In genomic region chr17:80728062-80728858, GRCm38 (mm10) we compare ENCODE assay signal across 8 mouse cellular contexts. TPM values are rescaled to one million over a fixed set of nuclear protein-coding genes. Genes with fewer than 3 reads are reported as not detected.
DNase-seq lines count a peak whose midpoint lies in the region; ATAC-seq lines count a peak whose summit lies in the region.

Gene Map4k3 (minus strand): TSS chr17:80728485.

- H3K27me3 ChIP-seq in erythroblast, embryonic 14.5 days (ENCODE audit: control insufficient read depth), result peaks cover 30% of the 10 kb centered on the region
- H3K27me3 ChIP-seq in embryonic facial prominence, embryonic 13.5 days, result no peaks in the 10 kb centered on the region
- H3K27me3 ChIP-seq in kidney, embryonic 14.5 days (ENCODE audit: control insufficient read depth, insufficient read depth, low read length), result no peaks in the 10 kb centered on the region

- H3K4me1 ChIP-seq in erythroblast, embryonic 14.5 days (ENCODE audit: control insufficient read depth), result peaks cover 12% of the 10 kb centered on the region
- peaks cover 25% of the 10 kb centered on the region for H3K4me1 ChIP-seq in embryonic facial prominence, embryonic 13.5 days
- H3K4me1 ChIP-seq in kidney, embryonic 14.5 days (ENCODE audit: control insufficient read depth, insufficient read depth, low read length), result peaks cover 15% of the 10 kb centered on the region

- 1% methylated on average over 52 of the region's 64 CpGs for WGBS in embryonic facial prominence, embryonic 13.5 days
- WGBS in kidney, embryonic 14.5 days, result under 1% methylated on average over 63 of the region's 64 CpGs

- H3K27ac ChIP-seq in embryonic facial prominence, embryonic 13.5 days, result peak within 1 kb of the TSS; percentile 96
- peak within 1 kb of the TSS; percentile 97 for H3K27ac ChIP-seq in kidney, embryonic 14.5 days (ENCODE audit: low read depth, low read length)

- ATAC-seq in erythroblast, adult 5-6 weeks (replicated peaks; ENCODE audit: low FRiP score, poor library complexity, severe bottlenecking), result no peak
- peak; percentile 95 for ATAC-seq in embryonic facial prominence, embryonic 13.5 days (ENCODE audit: insufficient number of reproducible peaks, insufficient read depth, low FRiP score, low TSS enrichment, low read depth)
- ATAC-seq in kidney, embryonic 14.5 days (ENCODE audit: low FRiP score, low TSS enrichment), result peak; percentile 93
- peak; percentile 51 for ATAC-seq in monocyte, adult 5-6 weeks (replicated peaks; ENCODE audit: insufficient number of reproducible peaks, low FRiP score, low TSS enrichment, poor library complexity, severe bottlenecking)

- H3K4me2 ChIP-seq in embryonic facial prominence, embryonic 13.5 days, result peak within 1 kb of the TSS; percentile 78
- peak within 1 kb of the TSS; percentile 75 for H3K4me2 ChIP-seq in kidney, embryonic 14.5 days (replicated peaks; ENCODE audit: low read depth, low read length)

- peak; percentile 84 to 89 for DNase-seq in heart, adult 9 months (ENCODE audit: low spot score in 2 of 2)
- peak; percentile 81 for DNase-seq in liver
- peak; percentile 66 to 76 for DNase-seq in spleen, postnatal 36 days (ENCODE audit: low spot score in 2 of 2)

- H3K4me3 ChIP-seq in erythroblast, embryonic 14.5 days (replicated peaks), result peak within 1 kb of the TSS; percentile 67
- peak within 1 kb of the TSS; percentile 97 for H3K4me3 ChIP-seq in embryonic facial prominence, embryonic 13.5 days
- H3K4me3 ChIP-seq in kidney, embryonic 14.5 days (ENCODE audit: low read length), result peak within 1 kb of the TSS; percentile 87

- H3K9me3 ChIP-seq in erythroblast, embryonic 14.5 days (ENCODE audit: control insufficient read depth, low read length), result no peaks in the 10 kb centered on the region
- no peaks in the 10 kb centered on the region for H3K9me3 ChIP-seq in embryonic facial prominence, embryonic 13.5 days
- H3K9me3 ChIP-seq in kidney, embryonic 14.5 days (ENCODE audit: control insufficient read depth, low read length), result no peaks in the 10 kb centered on the region

- peak within 1 kb of the TSS; percentile 97 for H3K9ac ChIP-seq in embryonic facial prominence, embryonic 13.5 days
- peak within 1 kb of the TSS; percentile 97 for H3K9ac ChIP-seq in kidney, embryonic 14.5 days (ENCODE audit: low read depth, low read length)

- H3K36me3 ChIP-seq in erythroblast, embryonic 14.5 days (ENCODE audit: control insufficient read depth), result no peaks in the 10 kb centered on the region
- H3K36me3 ChIP-seq in embryonic facial prominence, embryonic 13.5 days, result no peaks in the 10 kb centered on the region
- no peaks in the 10 kb centered on the region for H3K36me3 ChIP-seq in kidney, embryonic 14.5 days (ENCODE audit: control insufficient read depth, insufficient read depth, low read length)

RNA-seq across cellular contexts. Expression of gene Map4k3, which starts in this region (rescaled TPM):
- polyA plus RNA-seq in erythroblast, embryonic 14.5 days (2012), result 0.02 TPM in 1 of 2 replicates, not detected in the other
- total RNA-seq in erythroblast, adult 5-6 weeks (2015; ENCODE audit: low replicate concordance), result 0.38 and 1.3 TPM in 2 replicates
- 0.60 and 1.4 TPM in 2 replicates for total RNA-seq in erythroblast, adult 5-6 weeks (2017; ENCODE audit: low replicate concordance)
- polyA plus RNA-seq in embryonic facial prominence, embryonic 13.5 days (2015; fragmentation: Nextera tagmentation; extraction: Ambion mirVana), result 23.7 and 31.7 TPM in 2 replicates
- 21.4 and 36.5 TPM in 2 replicates for polyA plus RNA-seq in kidney, embryonic 14.5 days (2014; fragmentation: Nextera tagmentation; extraction: Ambion mirVana)
- total RNA-seq in monocyte, adult 5-6 weeks (2017), result 26.7 to 39.3 TPM (median 27.8 TPM) in 3 replicates

Comparison
In these comparisons a context has a peak if more than half of its experiments do, and no peak if none do; other contexts are left out.
1. RNA of gene Map4k3 (total RNA-seq): 26.7 to 39.3 TPM in monocyte, adult 5-6 weeks; 0.38 to 1.4 TPM in erythroblast, adult 5-6 weeks; every median in the first group is over 10 times any median in the second.
2. RNA of gene Map4k3 (polyA plus RNA-seq): 21.4 to 36.5 TPM in kidney, embryonic 14.5 days and 23.7 to 31.7 TPM in embryonic facial prominence, embryonic 13.5 days; 0.02 TPM in erythroblast, embryonic 14.5 days; every median in the first group is over 10 times any median in the second.
3. Peak in every context shown above with its lines, with median percentiles within 50 percentile points of each other: H3K4me3 ChIP-seq and DNase-seq.